Mouse (Mus musculus) testis, adult 2 months (tissue): ENCODE measurements around the gene Ssna1. TPM values are rescaled to one million over a fixed set of nuclear protein-coding genes. Genes with fewer than 3 reads are reported as not detected.

Experiments
- H3K27ac ChIP-seq: fragments of 200-500 bp; 2 replicates; pipeline ENCODE4 v1.5.1; 2012; ENCODE audit warnings: low read depth, low read length; ENCODE audit not compliant: control insufficient read depth, insufficient read depth
- H3K27me3 ChIP-seq: fragments of 200-500 bp; 2 replicates; pipeline ENCODE4 v1.6.1; 2012; ENCODE audit warnings: mild to moderate bottlenecking, low read length, moderate library complexity; ENCODE audit not compliant: control insufficient read depth, insufficient read depth
- H3K36me3 ChIP-seq: fragments of 200-500 bp; 2 replicates; pipeline ENCODE4 v1.6.1; 2012; ENCODE audit warnings: mild to moderate bottlenecking, low read length; ENCODE audit not compliant: control insufficient read depth, insufficient read depth
- H3K4me1 ChIP-seq: fragments of 200-500 bp; 2 replicates; pipeline ENCODE4 v1.6.1; 2012; ENCODE audit warnings: low read length; ENCODE audit not compliant: control insufficient read depth, insufficient read depth
- H3K4me3 ChIP-seq: fragments of 200-500 bp; 2 replicates; pipeline ENCODE4 v1.5.1; 2012; ENCODE audit warnings: low read depth, mild to moderate bottlenecking, low read length, moderate library complexity, mixed read lengths; ENCODE audit not compliant: control insufficient read depth
- CTCF ChIP-seq: fragments of 200-500 bp; IDR thresholded peaks from 2 replicates; pipeline ENCODE4 v1.5.1; 2012; ENCODE audit warnings: low read depth, mild to moderate bottlenecking, inconsistent platforms, low read length, moderate library complexity; ENCODE audit not compliant: control insufficient read depth, insufficient read depth, insufficient replicate concordance
- POLR2A ChIP-seq: fragments of 200-500 bp; IDR thresholded peaks from 2 replicates; pipeline ENCODE4 v1.6.1; 2012; ENCODE audit warnings: low read depth, mild to moderate bottlenecking, inconsistent platforms, low read length, moderate library complexity; ENCODE audit not compliant: control insufficient read depth
- polyA plus RNA-seq: library from polyadenylated mRNA; depleted of rRNA; stranded (reverse); fragments of >200 nt; gene quantifications from 2 replicates; pipeline ENCODE4 v1.2.3, GENCODE M21; 2012

The Ssna1 gene
- polyA plus RNA-seq, 1 experiment = 54.9 TPM

DNA sequence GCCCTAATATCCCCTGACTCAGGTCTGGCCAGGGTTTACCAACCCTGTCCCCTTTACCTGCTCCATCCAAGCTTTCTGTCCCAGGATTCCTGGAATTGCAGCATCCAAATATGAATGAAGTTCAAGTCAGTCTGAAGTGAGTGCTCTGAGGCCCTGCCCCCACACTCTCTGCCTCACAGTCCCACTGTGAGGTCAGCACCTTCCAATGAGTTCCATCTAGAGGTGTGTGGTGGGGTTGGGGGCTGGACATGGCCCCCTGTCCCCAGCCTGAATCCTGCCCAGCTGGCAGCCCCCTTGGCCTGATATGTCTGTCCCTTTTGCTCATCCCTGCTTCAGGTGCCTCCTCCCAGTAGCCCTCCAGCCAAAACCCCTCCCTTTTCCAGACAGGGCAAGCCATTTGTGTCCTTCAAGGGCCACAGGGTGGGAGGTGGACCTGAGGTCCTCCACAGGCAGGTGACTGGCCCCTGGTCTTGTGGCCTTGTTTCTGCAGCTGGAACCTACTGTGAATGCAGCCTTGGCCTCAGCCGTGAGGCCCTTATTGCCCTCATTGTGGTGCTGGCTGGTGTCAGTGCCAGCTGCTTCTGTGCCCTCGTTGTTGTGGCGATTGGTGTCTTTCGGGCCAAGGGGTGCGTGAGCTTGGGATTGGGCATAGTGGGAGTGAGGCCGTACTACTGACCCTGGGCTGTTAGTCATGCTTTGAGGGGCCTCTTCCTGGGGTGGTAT, 15.8 kb upstream of the Ssna1 start, which contains the start of gene Tmem210:
Gene Tmem210 (plus strand): TSS at position 219 of the 723 bp plus-strand sequence.
- Histone ChIP-seq H3K27ac (peak within 1 kb of the TSS; percentile 54), H3K4me1 (peaks cover 8% of the 10 kb centered on the region), H3K36me3 (peaks cover 5% of the 10 kb centered on the region), H3K4me3 (peak within 1 kb of the TSS; percentile 76), H3K27me3 (no peaks in the 10 kb centered on the region)
- TF ChIP-seq POLR2A = peak; percentile 63
- TF ChIP-seq CTCF = no peak

DNA sequence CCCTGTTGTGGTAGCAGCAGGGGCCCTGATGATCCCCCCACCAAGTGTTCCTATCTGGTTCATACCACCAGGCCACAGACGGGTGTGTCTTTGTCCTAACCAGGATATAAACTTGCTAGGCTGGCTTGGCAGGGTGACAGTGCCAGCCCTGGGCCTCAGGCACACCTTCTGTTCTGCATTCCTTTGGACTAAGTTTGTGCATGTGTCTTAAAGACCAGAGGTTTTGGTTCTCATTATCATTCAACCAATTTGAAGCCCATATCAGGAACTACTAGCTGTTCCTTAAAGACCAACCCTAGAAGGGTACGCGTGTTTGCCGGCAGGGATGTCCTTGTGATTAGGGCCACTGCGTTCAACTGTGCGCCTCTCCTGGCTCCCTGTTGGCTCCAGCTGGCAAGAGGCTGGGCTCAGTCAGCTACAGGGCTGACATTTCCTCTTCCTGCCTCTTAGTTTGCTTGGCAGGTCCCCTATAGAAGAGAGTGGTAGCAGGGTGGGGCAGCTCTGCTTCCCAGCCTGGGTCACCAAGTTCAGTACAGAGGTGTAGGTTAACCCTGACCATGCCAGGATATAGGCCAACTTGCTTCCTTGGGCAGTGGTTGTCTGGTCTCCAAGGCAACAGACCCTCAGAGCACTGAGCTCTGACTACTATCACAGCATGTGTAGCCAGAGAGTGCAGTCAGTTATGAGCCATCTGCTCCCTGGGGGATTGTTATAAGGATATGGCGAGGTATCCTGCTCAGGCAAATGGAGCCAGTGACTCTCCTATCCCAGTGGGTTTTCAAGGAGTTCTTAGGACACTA, 14.8 kb upstream of the Ssna1 start:
- H3K27ac ChIP-seq = peak overlapping the region; percentile 33
- peaks cover 5% of the 10 kb centered on the region for H3K4me1 ChIP-seq
- TF ChIP-seq CTCF (no peak), POLR2A (no peak)
- H3K27me3 ChIP-seq = no peaks in the 10 kb centered on the region
- peak overlapping the region; percentile 76 for H3K4me3 ChIP-seq
- H3K36me3 ChIP-seq = peaks cover 5% of the 10 kb centered on the region

- Histone ChIP-seq H3K4me1 (peaks cover 5% of the 10 kb centered on the region), H3K27ac (no peak overlapping the region), H3K27me3 (no peaks in the 10 kb centered on the region), H3K36me3 (peaks cover 5% of the 10 kb centered on the region), H3K4me3 (peak overlapping the region; percentile 76)
- TF ChIP-seq CTCF (no peak), POLR2A (no peak)
Measured at GRCm38 (mm10) chr2:25286314-25286713, 14.1 kb upstream of the Ssna1 start.

DNA sequence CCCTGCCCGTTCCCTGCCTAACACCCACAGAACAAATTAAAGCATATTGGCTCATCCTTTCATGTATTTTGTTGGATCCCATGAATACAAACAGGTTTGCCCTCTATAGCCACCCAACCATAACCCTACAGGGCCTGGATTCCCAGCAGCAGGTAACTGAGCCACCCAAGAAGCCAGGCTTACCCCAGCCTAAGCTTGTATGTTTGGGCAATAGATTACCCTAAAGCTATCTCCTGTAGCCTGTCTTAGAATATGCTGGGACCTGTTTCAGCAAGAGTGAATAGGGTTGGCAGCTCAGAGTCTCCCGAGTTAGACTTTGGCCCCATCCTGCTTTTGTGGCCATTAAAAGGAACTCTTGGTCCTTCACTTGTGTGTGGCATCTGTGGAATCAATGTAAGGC, 13.3 kb upstream of the Ssna1 start:
- Histone ChIP-seq H3K4me3 (peak overlapping the region; percentile 19; the same call in 1 of the 2 replicates), H3K4me1 (peaks cover 2% of the 10 kb centered on the region), H3K36me3 (peaks cover 5% of the 10 kb centered on the region), H3K27me3 (no peaks in the 10 kb centered on the region), H3K27ac (no peak overlapping the region)
- TF ChIP-seq CTCF = no peak
- no peak for TF ChIP-seq POLR2A

DNA sequence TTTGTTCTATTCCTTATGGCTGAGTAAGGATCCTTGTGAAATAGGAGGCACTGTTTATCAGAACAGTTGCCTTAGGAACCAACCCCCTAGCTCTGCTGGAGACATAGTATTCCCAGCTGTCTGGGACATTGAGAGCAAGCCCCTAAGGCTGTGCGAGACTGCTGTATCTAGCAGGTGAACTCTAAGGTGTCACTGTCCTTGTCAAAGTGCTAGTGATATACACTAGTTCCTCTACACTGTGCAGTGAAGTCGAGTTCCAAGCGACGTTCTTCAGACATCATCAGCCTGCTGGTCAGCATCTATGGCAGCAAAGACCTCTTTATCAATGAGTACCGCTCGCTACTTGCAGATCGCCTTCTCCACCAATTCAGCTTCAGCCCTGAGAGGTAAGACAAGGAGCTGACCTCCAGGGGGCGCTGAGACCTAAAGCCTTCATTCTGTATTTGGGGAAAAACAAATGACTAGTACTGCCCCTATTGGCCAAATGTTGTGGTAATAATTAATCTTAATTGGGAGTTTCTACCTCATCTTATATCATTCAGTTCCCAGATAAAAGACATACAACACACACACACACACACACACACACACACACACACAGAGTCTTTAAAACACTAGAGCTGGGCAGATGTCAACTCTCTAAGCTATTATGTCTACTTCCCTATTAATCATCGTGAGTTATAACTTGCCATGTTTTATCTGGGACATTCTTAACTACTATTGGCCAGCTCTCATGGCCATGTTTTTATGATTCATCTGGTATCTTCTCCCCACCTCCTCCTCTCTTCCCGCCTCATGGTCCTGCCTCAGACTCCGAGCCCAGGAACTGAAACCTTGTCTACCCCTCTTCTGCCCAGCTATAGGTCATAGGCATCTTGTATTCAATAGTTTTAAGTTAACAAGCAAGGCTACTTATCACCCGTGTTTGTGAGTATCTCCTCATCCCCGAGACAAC, 7.0 kb upstream of the Ssna1 start:
- H3K4me1 ChIP-seq = no peaks in the 10 kb centered on the region
- no peaks in the 10 kb centered on the region; the same call in 1 of the 2 replicates for H3K36me3 ChIP-seq
- TF ChIP-seq CTCF (peak; percentile 36; the same call in 1 of the 2 replicates), POLR2A (no peak)
- H3K4me3 ChIP-seq = no peak overlapping the region
- H3K27ac ChIP-seq = no peak overlapping the region
- H3K27me3 ChIP-seq = no peaks in the 10 kb centered on the region

DNA sequence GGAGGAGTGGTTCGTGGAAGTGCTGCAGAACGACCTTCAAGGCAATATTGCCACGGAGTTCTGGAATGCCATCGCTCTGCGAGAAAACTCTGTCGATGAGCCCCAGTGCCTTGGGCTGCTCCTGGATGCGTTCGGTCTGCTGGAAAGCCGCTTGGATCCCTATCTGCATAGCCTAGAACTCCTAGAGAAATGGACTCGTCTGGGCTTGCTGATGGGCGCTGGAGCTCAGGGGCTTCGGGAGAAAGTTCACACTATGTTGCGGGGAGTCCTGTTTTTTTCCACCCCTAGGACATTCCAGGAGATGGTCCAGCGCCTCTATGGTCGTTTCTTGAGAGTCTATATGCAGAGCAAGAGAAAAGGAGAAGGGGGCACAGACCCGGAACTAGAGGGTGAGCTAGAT, 772 bp upstream of the Ssna1 start:
- H3K27me3 ChIP-seq = no peaks in the 10 kb centered on the region
- TF ChIP-seq CTCF (no peak), POLR2A (no peak)
- H3K4me1 ChIP-seq = peaks cover 8% of the 10 kb centered on the region
- H3K4me3 ChIP-seq = peak overlapping the region; percentile 91
- peak overlapping the region; percentile 37; the same call in 1 of the 2 replicates for H3K27ac ChIP-seq
- no peaks in the 10 kb centered on the region for H3K36me3 ChIP-seq

- H3K36me3 ChIP-seq = no peaks in the 10 kb centered on the region
- H3K4me3 ChIP-seq = peak overlapping the region; percentile 91
- peak overlapping the region; percentile 37; the same call in 1 of the 2 replicates for H3K27ac ChIP-seq
- H3K4me1 ChIP-seq = peaks cover 8% of the 10 kb centered on the region
- no peak for TF ChIP-seq CTCF
- no peak for TF ChIP-seq POLR2A
- H3K27me3 ChIP-seq = no peaks in the 10 kb centered on the region
Measured at GRCm38 (mm10) chr2:25272515-25272914, 277 bp upstream of the Ssna1 start.
